Mouse (Mus musculus): ENCODE measurements at regions not wholly inside any gene's neighbourhood (a gene's known extent, or its start where the extent isn't known, plus 50 kb on each side); places are given as distances from the start of the nearest gene placed in this dataset.
A peak's percentile ranks its signal among the peaks of the same experiment; 100 is the strongest.

- DNase-seq (ENCODE audit: low read depth), result no peak
Observed at GRCm38 (mm10) chr8:26354516-26354915, 235.2 kb downstream of the Gm45692 start.

- no peak for DNase-seq (ENCODE audit: low read depth)
Observed at GRCm38 (mm10) chr8:26356801-26357200, 237.5 kb downstream of the Gm45692 start.

GRCm38 (mm10) chr8:26358711-26359136 lies 239.4 kb downstream of the Gm45692 start:
- no peak for DNase-seq (ENCODE audit: low read depth)

GRCm38 (mm10) chr8:26362366-26362765 lies 243.0 kb downstream of the Gm45692 start:
- DNase-seq (ENCODE audit: low read depth), result no peak

DNA sequence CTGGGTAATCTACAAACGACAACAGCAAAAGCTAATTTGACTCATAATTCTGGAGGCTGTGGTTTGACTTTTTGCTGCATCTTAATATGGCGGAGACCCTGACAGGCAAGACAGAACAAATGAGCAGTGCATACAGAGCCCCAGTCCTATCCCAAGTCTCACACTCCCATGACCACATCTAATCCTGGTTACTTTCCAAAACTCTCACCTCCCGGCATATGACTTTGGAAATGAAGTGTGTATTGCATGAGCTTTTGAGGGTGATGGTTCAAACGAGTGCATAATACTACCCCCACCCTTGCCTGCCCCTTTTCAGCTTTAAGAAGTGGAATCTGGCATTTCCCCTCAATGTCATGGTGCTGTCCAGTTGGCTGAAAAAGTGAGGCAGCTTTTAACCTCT lies 244.3 kb downstream of the Gm45692 start:
- DNase-seq (ENCODE audit: low read depth), result no peak

GRCm38 (mm10) chr8:26364637-26365036 lies 245.3 kb downstream of the Gm45692 start:
- DNase-seq (ENCODE audit: low read depth), result no peak

DNA sequence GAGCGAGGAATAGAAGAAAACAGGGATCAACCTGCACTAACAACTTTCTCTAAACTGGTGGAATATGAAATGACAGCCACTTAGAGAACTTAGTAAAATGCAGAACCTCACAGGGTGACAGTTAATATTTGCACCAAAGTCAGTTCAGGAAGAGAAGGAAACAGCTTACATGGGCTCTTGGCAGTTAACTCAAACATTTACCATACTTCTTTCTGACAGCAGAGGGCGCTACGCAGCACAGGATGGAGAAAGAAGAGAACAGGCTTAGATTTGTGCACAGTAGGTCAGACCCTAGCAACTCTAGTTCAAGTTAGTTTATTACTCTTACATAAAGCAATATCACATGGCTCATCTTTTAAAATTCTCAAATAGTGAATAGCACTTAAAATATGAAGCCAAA lies 261.3 kb downstream of the Gm45692 start:
- DNase-seq (ENCODE audit: low read depth), result peak; percentile 74

DNA sequence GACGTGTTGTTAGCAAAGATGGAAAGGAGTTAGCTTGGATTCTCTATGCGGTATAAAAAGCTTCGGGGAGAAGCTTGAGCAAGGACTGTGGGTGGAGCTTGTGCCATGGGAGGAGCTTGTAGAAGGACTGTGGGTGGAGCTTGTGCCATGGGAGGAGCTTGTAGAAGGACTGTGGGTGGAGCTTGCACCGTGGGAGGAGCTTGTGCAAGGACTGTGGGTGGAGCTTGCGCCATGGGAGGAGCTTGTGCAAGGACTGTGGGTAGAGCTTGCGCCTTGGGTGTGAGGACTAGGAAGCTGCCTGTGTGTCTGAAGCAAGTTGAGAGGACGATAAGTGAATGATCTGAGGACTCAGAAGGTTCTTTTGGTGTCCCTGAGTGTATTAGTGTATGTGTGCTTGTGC lies 263.1 kb downstream of the Gm45692 start:
- no peak for DNase-seq (ENCODE audit: low read depth)

DNA sequence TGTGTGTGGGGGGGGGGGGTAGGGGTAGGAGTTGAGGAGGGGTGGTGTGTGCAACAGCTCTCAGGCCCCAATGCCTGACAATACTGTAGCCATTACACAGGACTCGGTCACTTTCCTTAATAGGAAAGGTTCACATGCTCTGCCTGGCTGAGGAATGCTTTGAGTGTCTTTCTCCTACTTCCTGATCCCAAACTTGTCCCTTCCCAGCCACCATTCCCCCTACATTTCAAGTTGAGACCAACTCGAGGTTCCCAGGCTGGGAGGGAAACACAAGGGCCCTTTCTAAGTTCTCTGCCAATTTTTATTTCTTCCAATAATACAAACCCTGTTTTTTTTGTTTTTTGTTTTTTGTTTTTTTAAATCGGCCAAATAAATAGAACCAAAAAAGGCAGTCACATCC lies 264.6 kb downstream of the Gm45692 start:
- DNase-seq (ENCODE audit: low read depth), result no peak

- DNase-seq (ENCODE audit: low read depth), result no peak
Observed at GRCm38 (mm10) chr8:26384305-26384993, 265.1 kb downstream of the Gm45692 start.

GRCm38 (mm10) chr8:26384994-26385345 lies 265.6 kb downstream of the Gm45692 start:
- DNase-seq (ENCODE audit: low read depth), result no peak

DNA sequence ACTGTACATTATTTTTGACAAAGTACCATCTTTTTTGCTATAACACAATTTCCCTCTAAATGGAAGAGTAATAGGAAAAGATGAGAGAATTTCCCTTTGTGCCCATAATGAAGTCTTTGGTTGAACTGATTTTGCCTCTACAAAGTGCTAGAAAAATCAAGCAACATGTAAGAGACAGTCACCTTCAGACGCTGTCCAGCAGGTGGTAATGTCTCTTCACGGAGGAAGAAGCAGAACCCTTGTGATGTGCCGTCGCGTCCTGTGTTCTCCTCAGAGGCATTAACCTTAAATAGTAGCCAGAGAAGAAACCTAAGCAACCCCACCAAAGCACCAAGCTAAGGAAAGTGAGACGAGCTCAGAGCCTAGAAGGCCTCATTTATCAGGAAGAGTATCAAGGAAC lies 275.7 kb downstream of the Gm45692 start:
- no peak for DNase-seq (ENCODE audit: low read depth)

DNA sequence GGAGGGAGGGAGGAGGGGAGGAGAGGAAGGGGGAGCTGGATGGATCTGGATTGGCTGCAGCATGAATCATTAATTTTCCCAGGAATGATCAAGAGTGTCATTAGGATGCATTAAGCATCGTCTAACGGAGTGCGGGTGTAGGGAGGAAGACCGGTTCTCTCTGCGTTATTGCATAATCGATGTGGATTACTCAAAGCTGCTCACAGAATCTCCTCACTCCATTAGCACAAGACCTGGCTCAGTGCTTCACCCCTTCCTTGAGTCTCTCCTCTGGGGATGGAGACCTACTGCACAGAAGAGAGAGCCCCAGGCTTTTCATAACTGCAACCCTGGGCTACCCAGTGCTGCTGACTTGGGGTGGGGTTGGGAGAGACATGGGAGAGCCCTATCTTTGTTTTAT lies 300.7 kb downstream of the Gm45692 start:
- no peak for DNase-seq (ENCODE audit: low read depth)

GRCm38 (mm10) chr8:26420536-26420935 lies 301.2 kb downstream of the Gm45692 start:
- DNase-seq (ENCODE audit: low read depth), result no peak

- no peak for DNase-seq (ENCODE audit: low read depth)
Observed at GRCm38 (mm10) chr8:26427311-26427710, 308.0 kb downstream of the Gm45692 start.

DNA sequence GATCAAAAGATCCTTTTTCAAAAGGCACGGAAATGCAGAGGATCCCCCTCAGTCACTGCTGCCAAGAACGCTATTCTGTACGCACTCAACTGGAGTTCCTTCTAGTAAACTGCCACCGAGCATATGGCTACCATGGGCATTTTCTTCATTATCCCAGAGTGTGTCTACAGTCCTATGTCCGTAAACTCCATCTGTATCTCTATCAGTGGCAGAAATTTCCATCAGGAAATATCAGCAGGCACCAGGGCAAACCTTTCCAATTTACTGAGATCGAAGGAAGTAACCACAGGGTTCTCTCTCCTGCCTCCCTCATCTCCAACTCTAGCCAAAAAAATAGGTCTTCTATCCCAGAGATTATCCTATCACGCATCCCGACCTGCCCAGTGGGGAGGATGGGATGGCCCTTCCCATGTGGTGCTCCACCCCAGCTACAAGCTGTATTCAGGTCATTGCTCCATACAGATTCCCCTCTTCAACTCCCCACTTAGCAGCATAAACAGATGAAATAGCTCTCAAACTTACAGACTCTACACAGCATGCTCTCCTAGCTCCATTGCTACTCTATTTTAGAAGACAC lies 310.5 kb downstream of the Gm45692 start:
- no peak for DNase-seq (ENCODE audit: low read depth)

DNA sequence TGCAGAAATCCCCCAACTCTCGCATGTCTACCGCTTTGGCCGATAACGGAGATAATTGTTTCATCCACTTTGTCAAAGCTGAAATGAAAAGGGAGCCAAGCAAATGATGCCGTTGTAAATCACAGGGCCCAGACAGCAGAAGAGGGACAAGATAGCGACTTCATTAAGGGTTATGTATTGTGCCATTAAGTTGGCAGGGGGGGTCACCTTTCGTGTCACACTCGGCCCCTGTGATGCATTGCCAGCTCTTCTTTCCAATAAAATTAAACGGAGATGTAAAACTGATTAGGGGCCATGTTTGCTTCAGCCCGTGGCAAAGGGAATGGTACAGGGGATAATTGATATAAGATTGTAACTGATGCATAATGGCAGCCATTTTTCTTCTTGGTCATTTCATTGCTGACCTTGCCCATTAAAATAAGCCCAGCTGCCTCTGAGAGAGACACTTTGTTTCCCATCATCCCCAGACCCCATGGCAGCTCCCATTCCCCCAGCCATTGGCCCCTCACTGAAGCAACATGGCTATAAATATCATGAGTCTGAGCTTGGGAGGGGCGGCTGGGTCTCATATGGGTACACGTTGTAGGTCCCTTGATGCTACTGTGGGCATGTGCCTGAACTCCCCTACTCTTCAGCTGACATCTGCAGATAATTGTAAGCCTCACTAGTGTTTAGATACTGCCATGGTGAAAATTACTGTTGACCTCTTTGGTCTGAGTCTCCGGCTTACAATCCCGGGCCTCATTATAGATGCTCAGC lies 313.0 kb downstream of the Gm45692 start:
- no peak for DNase-seq (ENCODE audit: low read depth)

- no peak for DNase-seq (ENCODE audit: low read depth)
Observed at GRCm38 (mm10) chr8:26436236-26436635, 316.9 kb downstream of the Gm45692 start.

- DNase-seq (ENCODE audit: low read depth), result no peak
Observed at GRCm38 (mm10) chr8:26437571-26437970, 318.2 kb downstream of the Gm45692 start.

DNA sequence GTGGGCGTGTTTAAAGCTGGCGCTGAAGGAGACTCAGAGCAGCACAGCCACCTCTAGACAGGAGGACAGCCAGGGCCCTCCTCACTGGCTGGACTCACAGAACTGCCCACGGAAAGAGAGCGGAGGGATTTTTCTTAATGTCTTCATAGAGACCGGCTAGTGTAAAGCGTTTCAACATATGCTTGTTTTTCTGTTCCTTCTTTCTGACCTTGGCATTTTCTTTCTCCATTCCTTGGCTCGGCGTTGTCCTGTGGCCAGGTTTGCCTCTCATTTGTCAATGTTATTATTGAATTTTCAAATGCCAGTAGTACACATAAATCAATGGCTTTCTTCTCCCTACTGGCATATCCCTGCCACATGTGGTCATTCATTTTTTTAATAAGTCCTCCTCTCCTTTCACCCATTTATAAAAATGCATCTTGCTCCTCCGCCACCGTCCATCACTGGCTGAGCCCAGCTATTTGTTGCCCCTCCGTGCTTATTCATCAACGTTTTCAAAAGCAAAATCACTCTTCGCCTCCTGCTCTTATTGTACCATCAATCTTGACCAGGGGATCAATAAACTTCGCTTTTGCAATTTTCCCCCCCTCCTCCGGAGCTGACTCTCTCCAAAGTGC lies 319.0 kb downstream of the Gm45692 start:
- no peak for DNase-seq (ENCODE audit: low read depth)

GRCm38 (mm10) chr8:26438877-26439276 lies 319.5 kb downstream of the Gm45692 start:
- no peak for DNase-seq (ENCODE audit: low read depth)

DNA sequence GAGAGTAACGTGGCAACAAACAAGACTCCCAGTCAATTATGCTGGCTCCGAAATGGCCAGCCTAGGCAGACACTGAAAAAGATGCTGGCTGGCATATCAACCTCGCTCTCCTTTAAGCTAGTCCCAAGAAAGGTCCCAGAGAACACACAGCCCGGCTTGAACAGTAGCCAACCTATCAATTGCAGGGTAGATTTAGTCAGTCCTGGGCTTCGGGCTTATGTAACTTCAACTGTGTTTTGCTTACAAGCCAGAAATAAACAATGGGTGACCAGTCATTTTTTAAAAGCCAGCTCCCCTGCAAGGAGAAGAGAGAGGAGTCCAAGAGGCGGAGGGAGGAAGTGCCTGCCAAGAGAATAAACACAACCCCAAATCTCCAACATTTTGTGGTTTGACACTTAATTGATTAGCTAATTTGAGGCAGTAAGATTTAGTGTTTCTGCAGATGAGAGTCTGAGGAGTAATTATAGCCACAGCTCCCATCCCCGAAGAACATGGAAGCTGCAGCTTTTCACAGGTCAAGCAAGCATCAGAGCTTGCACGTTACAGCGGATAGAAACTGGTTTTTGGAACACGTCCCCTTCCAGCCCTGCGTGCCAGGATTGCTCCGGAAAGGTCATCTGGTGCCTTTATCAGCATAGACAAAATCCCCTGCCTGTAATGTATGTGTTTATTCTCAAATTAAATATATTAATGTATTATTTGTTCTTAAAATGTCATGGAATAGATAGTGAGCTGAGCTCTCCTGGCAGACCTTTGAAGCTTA lies 322.1 kb downstream of the Gm45692 start:
- DNase-seq (ENCODE audit: low read depth), result peak; percentile 5

Data from NIH3T3 (cell line).